Mouse (Mus musculus): ENCODE results near the gene Fam189b.
"Not testable (repeated sequence)": the region's sequence is repeated elsewhere in the genome, so short reads cannot be mapped to it uniquely, and the experiment has no call there.

Gene Fam189b

DNA sequence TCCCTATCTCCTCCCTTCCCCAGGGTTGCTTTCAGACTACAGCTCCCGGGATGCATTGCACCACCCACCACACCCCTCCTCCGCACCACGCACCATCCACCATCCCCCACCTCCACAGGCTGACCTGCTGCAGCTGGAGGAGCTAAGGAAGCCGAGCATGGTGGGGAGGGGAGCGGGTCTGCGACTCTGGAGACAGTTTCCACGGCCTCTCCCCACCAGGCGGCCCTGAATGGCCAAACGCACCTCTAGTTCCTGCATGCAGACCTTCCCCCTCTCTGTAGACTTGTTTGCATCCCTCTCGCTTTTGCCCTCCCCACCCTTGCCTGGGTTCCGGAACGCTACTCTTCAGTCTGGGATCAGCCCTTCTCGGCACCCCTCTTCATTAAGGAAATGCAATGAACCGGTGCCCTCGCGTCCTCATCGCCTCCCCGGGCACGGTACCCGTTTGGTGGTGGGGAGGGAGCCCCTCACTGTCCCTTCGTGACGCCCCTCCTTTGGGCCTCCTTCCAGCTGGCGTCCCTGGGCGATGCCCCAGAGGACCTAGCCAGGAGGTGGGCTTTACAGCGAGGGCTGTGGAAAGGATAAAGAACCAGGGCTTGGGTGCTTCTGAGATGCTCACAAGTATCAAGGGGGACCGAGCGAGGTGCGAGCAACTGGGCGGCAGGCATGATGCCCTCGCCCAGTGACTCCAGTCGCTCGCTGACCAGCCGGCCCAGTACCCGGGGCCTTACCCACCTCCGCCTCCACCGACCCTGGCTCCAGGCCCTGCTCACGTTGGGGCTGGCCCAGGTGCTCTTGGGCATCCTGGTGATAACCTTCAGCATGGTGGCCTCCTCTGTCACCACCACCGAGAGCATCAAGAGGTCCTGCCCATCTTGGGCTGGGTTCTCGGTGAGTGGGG is at the start of gene Fam189b:
Gene Fam189b, plus strand, starts transcription at position 86 of the 901 bp plus-strand sequence.
- peak; percentile 77 for DNase-seq (ENCODE audit: low read depth, low spot score)

DNA sequence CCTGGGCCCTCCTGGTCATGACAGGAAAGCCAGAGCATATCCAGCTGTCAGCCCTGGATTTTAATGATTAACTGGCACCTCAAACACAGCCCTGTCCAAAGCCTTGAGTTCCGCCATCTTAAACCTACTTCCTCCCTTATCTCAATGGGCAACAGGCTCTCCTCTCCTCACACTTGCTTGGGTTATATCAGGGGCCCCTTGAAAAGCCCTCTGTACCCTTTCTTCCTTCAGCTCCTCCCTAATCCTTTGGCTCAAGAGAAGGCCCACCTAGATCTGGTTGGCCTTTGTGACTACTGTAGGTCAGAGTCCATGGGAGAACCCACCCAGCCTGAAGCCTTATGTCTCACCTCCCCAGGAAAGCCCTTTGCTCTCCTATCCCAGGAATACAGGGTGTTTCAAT is 49.2 kb upstream of the Fam189b start:
- DNase-seq (ENCODE audit: low read depth, low spot score), result no peak

- DNase-seq (ENCODE audit: low read depth, low spot score), result no peak
Observed at GRCm38 (mm10) chr3:89135958-89136357, 47.0 kb upstream of the Fam189b start, which contains the start of gene Pklr. Gene Pklr (plus strand): TSS chr3:89136142.

DNA sequence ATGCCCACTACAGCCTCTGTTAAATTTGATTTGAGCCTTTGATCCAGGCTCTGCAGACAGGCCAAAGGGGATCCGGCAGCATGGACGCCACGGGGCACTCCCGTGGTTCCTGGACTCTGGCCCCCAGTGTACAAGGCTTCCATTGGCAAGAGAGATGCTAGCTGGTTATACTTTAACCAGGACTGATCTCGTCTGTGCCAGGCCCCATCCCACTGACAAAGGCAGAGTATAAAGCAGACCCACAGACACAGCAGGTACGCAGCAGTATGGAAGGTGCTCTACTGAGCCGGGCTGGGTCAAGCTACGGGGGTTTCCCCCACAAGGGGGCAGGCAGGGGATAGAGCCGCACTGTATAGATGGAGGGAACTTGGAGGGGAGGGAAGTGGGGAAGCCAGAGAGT is 46.6 kb upstream of the Fam189b start:
- no peak for DNase-seq (ENCODE audit: low read depth, low spot score)

- no peak for DNase-seq (ENCODE audit: low read depth, low spot score)
Observed at GRCm38 (mm10) chr3:89144821-89145220, 38.1 kb upstream of the Fam189b start.

GRCm38 (mm10) chr3:89145566-89145965 is 37.4 kb upstream of the Fam189b start:
- DNase-seq (ENCODE audit: low read depth, low spot score), result no peak

GRCm38 (mm10) chr3:89147101-89147978 is 35.6 kb upstream of the Fam189b start:
- DNase-seq (ENCODE audit: low read depth, low spot score), result no peak

DNA sequence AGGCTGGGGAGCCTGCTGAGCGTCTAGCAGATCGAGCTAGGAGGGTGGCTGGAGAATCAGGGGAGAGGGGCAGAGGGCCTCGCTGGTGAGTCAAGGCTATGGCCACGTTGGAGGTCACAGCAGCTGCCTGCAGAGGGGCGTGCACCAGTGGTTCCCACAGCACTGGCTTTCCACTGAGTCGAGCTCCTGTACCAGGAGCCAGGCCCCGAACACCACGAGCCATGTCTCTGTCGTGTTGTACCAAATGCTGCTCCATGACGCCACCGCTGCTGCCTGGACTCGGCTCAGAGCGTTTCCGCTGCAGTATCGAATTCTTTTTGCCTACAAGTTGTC is 35.0 kb upstream of the Fam189b start:
- peak; percentile 16 for DNase-seq (ENCODE audit: low read depth, low spot score)

GRCm38 (mm10) chr3:89148567-89148966 is 34.4 kb upstream of the Fam189b start:
- DNase-seq (ENCODE audit: low read depth, low spot score), result no peak

GRCm38 (mm10) chr3:89152084-89152835 is 30.7 kb upstream of the Fam189b start:
- no peak for DNase-seq (ENCODE audit: low read depth, low spot score)

- no peak for DNase-seq (ENCODE audit: low read depth, low spot score)
Observed at GRCm38 (mm10) chr3:89156951-89157350, 26.0 kb upstream of the Fam189b start.

DNA sequence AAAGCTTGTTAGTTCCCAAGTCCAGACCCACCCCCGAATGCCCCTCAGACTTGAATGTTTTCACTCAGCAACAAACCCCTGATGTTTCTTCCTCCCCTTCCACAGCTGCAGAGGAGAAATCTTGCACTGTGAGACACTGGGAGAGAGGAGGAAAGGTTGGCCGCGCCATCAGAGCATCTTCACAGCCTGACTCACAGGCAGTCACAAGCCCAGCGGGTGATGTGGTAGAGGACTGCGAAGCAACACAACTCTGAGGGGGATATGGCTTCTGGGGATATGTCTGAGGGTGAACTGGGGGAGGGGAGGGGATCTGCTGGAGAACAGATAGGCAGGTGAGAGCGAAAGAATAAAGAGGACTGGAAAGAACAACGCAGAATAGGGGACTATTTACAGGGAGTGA is 24.3 kb upstream of the Fam189b start:
- DNase-seq (ENCODE audit: low read depth, low spot score), result no peak

DNA sequence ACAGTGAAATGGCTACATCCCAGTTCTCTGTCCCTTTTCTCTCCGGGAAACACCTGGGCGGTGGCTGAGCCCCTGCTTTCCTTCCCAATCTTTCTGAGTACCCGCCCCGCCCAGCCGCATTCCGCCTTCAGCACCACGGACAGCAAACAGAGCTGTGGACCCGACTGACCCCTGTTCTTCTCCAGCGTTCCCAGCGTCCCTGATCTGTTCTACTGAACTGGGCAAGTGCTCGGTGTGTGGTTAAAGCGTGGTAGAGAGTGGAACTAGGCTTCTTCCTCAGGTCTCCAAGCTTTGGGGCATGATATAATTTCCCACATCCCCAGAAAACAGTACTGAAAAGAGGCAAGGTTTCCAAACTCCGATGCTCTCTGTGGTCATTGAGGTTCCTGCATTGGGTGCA is 23.7 kb upstream of the Fam189b start:
- peak; percentile 32 for DNase-seq (ENCODE audit: low read depth, low spot score)

- peak; percentile 94 for DNase-seq (ENCODE audit: low read depth, low spot score)
Observed at GRCm38 (mm10) chr3:89159616-89160344, 23.2 kb upstream of the Fam189b start, which contains the start of gene Hcn3. Gene Hcn3 (minus strand): TSS chr3:89160196.

DNA sequence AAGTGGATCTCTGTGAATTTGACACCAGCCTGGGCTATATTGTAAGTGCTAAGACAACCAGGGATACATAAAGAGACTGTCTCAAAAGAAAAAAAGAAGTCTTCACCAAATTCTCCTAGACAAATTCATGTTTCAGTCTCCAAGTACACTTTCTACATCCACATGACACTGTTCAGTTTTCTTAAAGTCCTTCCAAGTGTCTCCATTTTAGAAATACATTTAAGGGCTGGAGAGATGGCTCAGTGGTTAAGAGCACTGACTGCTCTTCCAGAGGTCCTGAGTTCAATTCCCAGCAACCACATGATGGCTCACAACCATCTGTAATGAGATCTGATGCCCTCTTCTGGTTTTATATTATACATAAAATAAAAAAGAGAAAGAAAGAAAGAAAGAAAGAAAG is 21.7 kb upstream of the Fam189b start:
- DNase-seq (ENCODE audit: low read depth, low spot score), result not testable (repeated sequence)

- no peak for DNase-seq (ENCODE audit: low read depth, low spot score)
Observed at GRCm38 (mm10) chr3:89161786-89162185, 21.2 kb upstream of the Fam189b start.

DNA sequence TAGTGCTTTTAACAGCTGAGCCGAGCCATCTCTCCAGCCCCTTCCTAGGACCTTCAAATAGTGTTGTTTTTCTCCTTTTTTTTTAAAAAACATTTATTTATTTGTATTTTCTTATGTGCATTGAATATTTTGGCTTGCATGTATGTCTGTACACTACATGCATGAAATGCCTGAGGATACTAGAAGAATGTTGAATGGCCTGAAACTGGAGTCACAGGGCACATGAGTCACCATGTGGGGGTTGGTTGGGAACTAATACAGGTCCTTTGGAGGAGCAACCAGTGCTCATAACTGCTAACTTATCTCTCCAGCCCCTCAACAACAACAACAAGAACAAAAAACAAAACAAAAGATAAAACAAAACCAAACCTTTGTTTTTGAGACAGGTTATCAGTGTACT is 19.8 kb upstream of the Fam189b start:
- DNase-seq (ENCODE audit: low read depth, low spot score), result no peak

- peak; percentile 47 for DNase-seq (ENCODE audit: low read depth, low spot score)
Observed at GRCm38 (mm10) chr3:89163643-89164245, 19.2 kb upstream of the Fam189b start.

- DNase-seq (ENCODE audit: low read depth, low spot score), result peak; percentile 97
Observed at GRCm38 (mm10) chr3:89164506-89165267, 18.3 kb upstream of the Fam189b start, which contains the start of gene Clk2. Gene Clk2 (plus strand): TSS chr3:89164795.

All from CD4-positive helper T cell, adult 2 months (primary cell).